9 mouse cellular contexts compared by ENCODE assay signal in the genomic region with DNA sequence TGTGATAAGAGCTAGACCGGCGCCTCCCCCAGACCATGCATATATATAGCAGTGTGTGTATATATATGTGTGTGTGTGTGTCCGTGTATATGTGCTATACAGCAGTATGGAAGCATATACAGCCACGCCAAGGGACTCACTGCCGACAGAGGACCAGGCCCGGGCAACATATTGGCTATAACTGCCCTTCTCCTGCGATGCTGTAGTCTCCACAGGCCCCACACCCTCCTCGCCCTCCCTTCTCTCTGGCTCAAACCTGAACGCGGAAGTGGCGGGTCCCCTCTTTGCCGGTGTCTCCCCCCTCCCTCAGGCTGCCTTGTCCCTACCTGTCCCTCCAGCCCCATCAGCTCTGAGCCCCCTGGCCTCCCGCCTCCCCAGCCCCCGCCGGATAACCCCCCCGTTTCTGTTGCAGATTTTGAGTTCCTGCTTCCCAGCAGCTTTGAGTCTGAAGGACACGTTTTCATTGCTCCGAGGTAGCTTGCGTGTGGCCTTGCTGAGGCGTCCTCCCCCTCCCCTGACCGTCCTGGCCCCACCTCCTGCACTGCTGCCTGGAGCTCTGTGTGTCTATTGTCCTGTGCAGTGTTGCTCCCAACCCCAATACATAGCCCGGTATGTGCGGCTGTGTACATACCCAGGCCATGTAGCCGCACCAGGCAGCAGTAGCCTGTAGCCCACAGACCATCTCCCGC. TPM values are rescaled to one million over a fixed set of nuclear protein-coding genes. Genes with fewer than 3 reads are reported as not detected.
A peak's percentile ranks its signal among the peaks of the same experiment; 100 is the strongest.
DNase-seq lines count a peak whose midpoint lies in the region; ATAC-seq lines count a peak whose summit lies in the region.
"Had no signal": no experiment of that assay in that cellular context is flagged by ENCODE, and none has a peak within 500 bp of the region (broad histone marks: within the 10 kb centered on the region; RNA-seq: fewer than 3 reads in every experiment).

No protein-coding gene starts in this region.

- ATAC-seq in heart, embryonic 13.5 days (ENCODE audit: extremely low read depth, insufficient number of reproducible peaks, low FRiP score, low TSS enrichment): no peak
- no peak for ATAC-seq in hindbrain, embryonic 16.5 days
- ATAC-seq in midbrain, embryonic 13.5 days: peak; percentile 62
- ATAC-seq in monocyte, adult 5-6 weeks (replicated peaks; ENCODE audit: insufficient number of reproducible peaks, low FRiP score, low TSS enrichment, poor library complexity, severe bottlenecking): no peak

- no peaks in the 10 kb centered on the region for H3K36me3 ChIP-seq in heart, embryonic 13.5 days
- no peaks in the 10 kb centered on the region for H3K36me3 ChIP-seq in hindbrain, embryonic 16.5 days (ENCODE audit: control insufficient read depth, insufficient read depth, low read length)
- peaks cover 30% of the 10 kb centered on the region for H3K36me3 ChIP-seq in midbrain, embryonic 13.5 days
- H3K36me3 ChIP-seq: G1E had no signal

- H3K27ac ChIP-seq in heart, embryonic 13.5 days (replicated peaks): peak overlapping the region; percentile 61
- no peak overlapping the region for H3K27ac ChIP-seq in hindbrain, embryonic 16.5 days (ENCODE audit: low read depth, low read length)
- H3K27ac ChIP-seq in midbrain, embryonic 13.5 days: peak overlapping the region; percentile 68

- H3K4me1 ChIP-seq in heart, embryonic 13.5 days: peaks cover 30% of the 10 kb centered on the region
- peaks cover 6% of the 10 kb centered on the region for H3K4me1 ChIP-seq in hindbrain, embryonic 16.5 days (ENCODE audit: control insufficient read depth, insufficient read depth, low read depth, low read length)
- H3K4me1 ChIP-seq in midbrain, embryonic 13.5 days (replicated peaks): peaks cover 37% of the 10 kb centered on the region

- peak overlapping the region; percentile 24 for H3K4me3 ChIP-seq in heart, embryonic 13.5 days
- no peak overlapping the region for H3K4me3 ChIP-seq in hindbrain, embryonic 16.5 days (ENCODE audit: low read length)
- H3K4me3 ChIP-seq in midbrain, embryonic 13.5 days (replicated peaks): no peak overlapping the region

- WGBS in heart, embryonic 13.5 days: 30% methylated on average over 25 of the region's 25 CpGs
- WGBS in hindbrain, embryonic 16.5 days: 28% methylated on average over 21 of the region's 25 CpGs
- 19% methylated on average over 23 of the region's 25 CpGs for WGBS in midbrain, embryonic 13.5 days

- peak overlapping the region; percentile 64 for H3K9ac ChIP-seq in heart, embryonic 13.5 days
- peak overlapping the region; percentile 28 for H3K9ac ChIP-seq in hindbrain, embryonic 16.5 days (ENCODE audit: low read depth, low read length)
- H3K9ac ChIP-seq in midbrain, embryonic 13.5 days (replicated peaks): peak overlapping the region; percentile 55

- DNase-seq in heart, adult 18-20 months: no peak
- DNase-seq in adrenal gland, postnatal 25 days: peak; percentile 42
- no peak for DNase-seq in cerebellum, postnatal 4 days (ENCODE audit: low spot score in 2 of 2)
- DNase-seq in spleen, postnatal 14 days (ENCODE audit: low spot score in 2 of 2): no peak

- H3K9me3 ChIP-seq in heart, embryonic 13.5 days: no peaks in the 10 kb centered on the region
- no peaks in the 10 kb centered on the region for H3K9me3 ChIP-seq in hindbrain, embryonic 16.5 days (ENCODE audit: control insufficient read depth, low read length)
- H3K9me3 ChIP-seq in midbrain, embryonic 13.5 days: no peaks in the 10 kb centered on the region
- H3K9me3 ChIP-seq: G1E had no signal

- peaks cover 34% of the 10 kb centered on the region for H3K27me3 ChIP-seq in heart, embryonic 13.5 days (replicated peaks)
- peaks cover 10% of the 10 kb centered on the region for H3K27me3 ChIP-seq in hindbrain, embryonic 16.5 days (replicated peaks; ENCODE audit: control insufficient read depth, insufficient read depth, low read length)
- peaks cover 27% of the 10 kb centered on the region for H3K27me3 ChIP-seq in midbrain, embryonic 13.5 days

- peak overlapping the region; percentile 61 for H3K4me2 ChIP-seq in heart, embryonic 13.5 days
- H3K4me2 ChIP-seq in hindbrain, embryonic 16.5 days (ENCODE audit: low read length): 0 out of 2 replicates have a peak overlapping the region, but pooled peaks have one; percentile 3
- peak overlapping the region; percentile 28 for H3K4me2 ChIP-seq in midbrain, embryonic 13.5 days (replicated peaks)

RNA-seq across cellular contexts. Expression of a gene that starts 11.9 kb away (rescaled TPM):
- 30.4 and 32.3 TPM in 2 replicates for polyA plus RNA-seq in heart, embryonic 13.5 days (2015; fragmentation: Nextera tagmentation; extraction: Ambion mirVana)
- 10 to 100 TPM; 22.2 to 22.3 TPM for total RNA-seq in heart, adult 18-20 months (2021)
- total RNA-seq in adrenal gland, postnatal 25 days (2021): 44.5 and 47.6 TPM in 2 replicates
- 45.7 and 46.0 TPM in 2 replicates for polyA plus RNA-seq in hindbrain, embryonic 16.5 days (2015; fragmentation: Nextera tagmentation; extraction: Ambion mirVana)
- 38.6 and 41.3 TPM in 2 replicates for polyA plus RNA-seq in midbrain, embryonic 13.5 days (2015; fragmentation: Nextera tagmentation; extraction: Ambion mirVana)
- total RNA-seq in monocyte, adult 5-6 weeks (2017): 19.0 to 26.5 TPM (median 21.7 TPM) in 3 replicates

RNA-seq across cellular contexts. Expression of a gene that starts 20.1 kb away (rescaled TPM):
- 17.7 and 19.1 TPM in 2 replicates for polyA plus RNA-seq in heart, embryonic 13.5 days (2015; fragmentation: Nextera tagmentation; extraction: Ambion mirVana)
- 1 to 10 TPM; 4.2 to 4.6 TPM for total RNA-seq in heart, adult 18-20 months (2021)
- 20.0 and 27.3 TPM in 2 replicates for total RNA-seq in adrenal gland, postnatal 25 days (2021)
- polyA plus RNA-seq in hindbrain, embryonic 16.5 days (2015; fragmentation: Nextera tagmentation; extraction: Ambion mirVana): 51.4 and 59.0 TPM in 2 replicates
- 28.3 and 29.1 TPM in 2 replicates for polyA plus RNA-seq in midbrain, embryonic 13.5 days (2015; fragmentation: Nextera tagmentation; extraction: Ambion mirVana)
- 8.0 to 27.2 TPM (median 14.4 TPM) in 3 replicates for total RNA-seq in monocyte, adult 5-6 weeks (2017)

RNA-seq across cellular contexts. Expression of a gene that starts 20.2 kb away (rescaled TPM):
- polyA plus RNA-seq in heart, embryonic 13.5 days (2015; fragmentation: Nextera tagmentation; extraction: Ambion mirVana): 27.8 and 27.9 TPM in 2 replicates
- total RNA-seq in heart, adult 18-20 months (2021): 10 to 100 TPM; 20.4 to 21.0 TPM
- 24.9 and 27.3 TPM in 2 replicates for total RNA-seq in adrenal gland, postnatal 25 days (2021)
- polyA plus RNA-seq in hindbrain, embryonic 16.5 days (2015; fragmentation: Nextera tagmentation; extraction: Ambion mirVana): 75.8 and 78.6 TPM in 2 replicates
- polyA plus RNA-seq in midbrain, embryonic 13.5 days (2015; fragmentation: Nextera tagmentation; extraction: Ambion mirVana): 67.7 and 70.8 TPM in 2 replicates
- 17.4 to 20.5 TPM (median 18.7 TPM) in 3 replicates for total RNA-seq in monocyte, adult 5-6 weeks (2017)

RNA-seq across cellular contexts. Expression of a gene that starts 25.2 kb away (rescaled TPM):
- not detected in 2 replicates for polyA plus RNA-seq in heart, embryonic 13.5 days (2015; fragmentation: Nextera tagmentation; extraction: Ambion mirVana)
- under 1 TPM in 1 of 2 experiments, not detected in 1; 0.62 TPM for total RNA-seq in heart, adult 18-20 months (2021)
- 0.39 and 0.67 TPM in 2 replicates for total RNA-seq in adrenal gland, postnatal 25 days (2021)
- polyA plus RNA-seq in hindbrain, embryonic 16.5 days (2015; fragmentation: Nextera tagmentation; extraction: Ambion mirVana): 3.3 and 4.4 TPM in 2 replicates
- polyA plus RNA-seq in midbrain, embryonic 13.5 days (2015; fragmentation: Nextera tagmentation; extraction: Ambion mirVana): 1.1 and 1.5 TPM in 2 replicates
- total RNA-seq in monocyte, adult 5-6 weeks (2017): 3.2 to 4.0 TPM in 2 of 3 replicates, not detected in the other

RNA-seq across cellular contexts. Expression of a gene that starts 29.5 kb away (rescaled TPM):
- 47.6 and 56.1 TPM in 2 replicates for polyA plus RNA-seq in heart, embryonic 13.5 days (2015; fragmentation: Nextera tagmentation; extraction: Ambion mirVana)
- total RNA-seq in heart, adult 18-20 months (2021): 10 to 100 TPM; 15.1 TPM
- total RNA-seq in adrenal gland, postnatal 25 days (2021): 24.7 and 26.6 TPM in 2 replicates
- 45.8 and 46.6 TPM in 2 replicates for polyA plus RNA-seq in hindbrain, embryonic 16.5 days (2015; fragmentation: Nextera tagmentation; extraction: Ambion mirVana)
- polyA plus RNA-seq in midbrain, embryonic 13.5 days (2015; fragmentation: Nextera tagmentation; extraction: Ambion mirVana): 38.6 and 39.5 TPM in 2 replicates
- total RNA-seq in monocyte, adult 5-6 weeks (2017): 67.8 to 117 TPM (median 83.9 TPM) in 3 replicates

Comparison
In these comparisons a context has a peak if more than half of its experiments do, and no peak if none do; other contexts are left out.
1. H3K4me2 ChIP-seq: peak in every context shown above with its lines; median percentile 61 in heart, embryonic 13.5 days; 28 in midbrain, embryonic 13.5 days; 3 in hindbrain, embryonic 16.5 days.